Mouse (Mus musculus): Measurements from ENCODE around the gene Mthfs.
"Not testable (repeated sequence)": the region's sequence is repeated elsewhere in the genome, so short reads cannot be mapped to it uniquely, and the experiment has no call there.

Mthfs gene

DNA sequence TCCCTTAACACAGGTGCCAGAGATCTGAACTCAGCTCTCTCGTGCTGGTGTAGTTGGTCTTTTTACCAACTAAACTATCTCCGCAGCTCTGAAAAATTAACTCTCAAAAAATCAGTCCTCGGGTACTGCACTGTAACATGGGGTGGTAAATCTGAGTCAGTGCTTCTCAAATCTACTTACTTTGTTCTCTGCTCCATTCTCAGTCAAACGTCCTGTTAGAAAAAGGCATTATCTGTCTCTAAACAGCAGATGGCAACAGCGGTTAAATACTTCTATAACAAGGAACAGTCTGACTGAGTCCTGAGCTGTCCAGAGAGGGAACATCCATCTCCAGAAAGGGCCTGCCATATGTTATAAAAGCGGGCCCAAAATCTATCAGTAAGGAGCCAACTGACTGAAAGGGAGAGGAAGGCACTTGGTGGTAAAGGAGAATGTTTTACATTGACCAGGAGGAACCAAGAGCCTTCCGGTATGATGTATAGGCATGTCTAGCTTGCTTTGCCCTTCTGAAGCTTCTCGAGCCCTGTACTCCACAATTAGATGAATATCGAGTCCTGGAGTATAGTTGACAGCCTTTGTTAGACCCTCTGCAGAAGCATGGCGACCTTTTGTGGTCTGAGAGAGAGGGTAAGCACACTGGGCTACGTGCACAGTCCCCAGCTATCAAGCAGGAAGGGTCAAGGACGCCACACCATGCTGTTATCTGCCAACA, at the start of gene Mthfs:
Mthfs (plus strand) TSS at position 324 of the 712 bp plus-strand sequence.
- peak; percentile 89 for DNase-seq

DNA sequence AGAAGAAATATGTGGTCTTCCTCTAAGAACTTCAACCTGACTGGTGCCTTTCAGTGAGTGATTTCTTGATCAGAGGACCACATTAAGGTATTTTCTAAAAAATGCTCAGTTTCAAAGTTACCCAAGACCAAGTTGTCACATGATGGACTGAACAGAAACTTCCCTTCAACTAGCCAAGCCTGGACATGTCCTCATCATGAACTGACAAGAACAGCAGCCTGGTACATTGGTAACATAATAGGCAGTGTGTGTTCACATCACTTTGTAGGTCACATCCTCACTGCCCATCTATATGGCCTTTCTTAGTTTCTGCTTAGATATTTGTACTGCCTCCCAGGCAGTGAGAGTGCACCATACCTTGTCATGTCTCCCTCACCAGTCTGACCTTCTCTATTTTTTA, 37.9 kb upstream of the Mthfs start:
- not testable (repeated sequence) for DNase-seq

DNA sequence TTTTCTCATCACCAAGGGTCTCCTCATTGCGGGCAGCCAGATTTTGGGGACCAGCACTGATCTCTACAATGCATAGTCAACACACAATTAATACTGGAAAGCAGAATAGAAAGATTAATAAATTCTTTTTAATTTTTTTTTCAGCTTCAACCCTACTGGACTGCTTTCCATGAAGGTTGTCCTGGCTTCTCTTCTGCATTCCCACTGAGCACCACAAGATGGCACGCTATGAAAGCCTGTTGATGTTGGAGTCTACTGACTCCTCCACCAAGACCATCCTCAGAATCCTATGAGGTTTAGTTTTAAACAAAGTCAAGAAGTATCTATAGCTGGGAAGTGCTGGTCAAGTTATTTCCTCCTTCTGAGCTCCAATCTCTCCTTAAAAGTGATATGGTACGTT, 31.6 kb upstream of the Mthfs start:
- DNase-seq = peak; percentile 94

DNA sequence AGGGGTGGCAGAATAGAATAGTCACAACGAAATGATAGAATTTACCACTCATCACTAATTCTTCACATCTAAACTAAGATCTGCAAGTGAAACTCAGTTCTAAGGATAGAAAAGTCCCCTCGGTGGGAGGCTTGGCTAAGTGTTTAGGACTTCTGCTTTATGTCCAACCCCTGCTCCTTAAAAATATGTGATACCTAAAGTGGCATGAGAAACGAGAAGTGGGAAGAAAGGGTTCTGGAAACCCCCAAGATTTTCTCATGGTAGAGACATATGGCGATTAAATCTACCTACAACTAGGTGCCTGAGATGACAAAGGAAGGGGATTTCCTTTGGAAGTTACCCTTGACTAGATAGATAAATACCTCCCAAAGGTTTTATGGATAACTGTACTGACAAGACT, 31.0 kb upstream of the Mthfs start:
- DNase-seq = not testable (repeated sequence)

DNA sequence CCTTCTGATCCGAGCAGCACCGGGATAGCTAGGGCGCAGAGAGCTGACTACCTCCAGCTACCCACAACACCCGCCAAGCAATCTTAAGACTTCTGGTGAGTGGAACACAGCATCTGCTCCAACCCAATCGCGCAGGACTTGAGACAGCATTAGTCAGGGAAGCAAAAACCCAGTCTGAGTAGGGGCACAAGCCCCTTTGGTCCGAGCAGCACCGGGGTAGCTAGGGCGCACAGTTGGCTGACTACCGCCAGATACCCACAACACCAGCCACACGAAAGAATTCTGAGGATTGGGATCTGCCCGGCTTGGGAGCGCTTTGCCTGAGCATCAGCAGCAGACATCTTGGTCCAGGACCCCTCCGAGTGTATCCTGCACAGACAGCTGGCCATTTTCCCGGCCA, 23.5 kb upstream of the Mthfs start:
- not testable (repeated sequence) for DNase-seq

DNA sequence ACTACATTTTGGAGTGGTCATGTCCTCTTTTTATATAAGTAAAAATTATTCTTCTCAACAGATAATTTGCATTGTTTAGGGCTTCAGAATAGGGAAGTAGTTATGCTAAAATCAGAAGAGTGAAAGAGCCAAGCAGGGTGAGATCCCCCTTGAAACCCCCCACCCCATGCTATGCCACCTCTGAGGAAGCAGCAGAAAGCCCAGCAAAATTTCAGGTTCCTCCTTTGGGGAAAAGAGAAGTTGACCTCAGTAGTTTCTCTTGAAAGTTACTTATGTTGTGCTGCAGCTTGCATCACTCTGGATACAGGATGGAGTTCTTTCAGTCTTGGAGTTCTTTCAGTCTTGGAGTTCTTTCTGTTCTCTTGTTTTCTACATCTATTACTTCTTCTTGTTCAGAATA, 15.0 kb upstream of the Mthfs start:
- DNase-seq = not testable (repeated sequence)

DNA sequence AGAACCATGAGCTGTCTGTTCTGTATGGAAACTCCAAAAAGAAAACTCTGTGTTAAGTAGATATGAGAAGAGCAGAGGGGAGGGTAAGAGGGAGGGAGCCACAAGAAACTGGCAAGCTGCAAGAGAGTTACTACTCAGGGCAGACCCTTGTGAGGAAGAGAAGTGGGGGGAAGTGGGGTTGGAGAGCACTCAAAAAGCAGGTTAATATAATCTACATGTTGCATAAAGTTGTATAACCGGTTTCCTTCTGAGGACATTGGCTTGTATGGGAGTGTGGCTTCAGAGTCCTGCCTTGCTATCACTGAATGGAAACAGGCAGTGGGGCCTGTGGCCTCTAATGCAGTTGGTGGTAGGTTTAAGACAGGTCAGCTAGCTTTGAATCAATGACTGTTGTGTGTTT, 13.0 kb upstream of the Mthfs start:
- DNase-seq = not testable (repeated sequence)

DNA sequence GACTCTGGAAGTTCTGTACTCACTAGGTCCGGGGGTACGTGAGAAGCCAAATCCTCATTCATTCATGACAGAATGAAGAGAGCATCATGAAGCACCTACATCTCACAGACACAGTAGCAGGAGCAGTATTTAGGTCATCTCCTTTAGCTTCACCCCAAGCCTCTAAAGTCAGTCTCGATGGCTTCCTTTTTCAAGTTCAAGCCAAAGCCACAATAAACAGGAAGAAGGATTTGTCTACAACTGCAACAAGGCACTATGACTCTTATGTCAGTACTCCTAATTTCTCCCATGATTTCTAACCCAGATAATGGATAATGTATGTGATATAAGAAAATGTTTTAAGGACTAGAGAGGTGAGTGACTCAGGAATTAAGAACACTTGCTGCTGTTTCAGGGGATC, 12.1 kb upstream of the Mthfs start:
- DNase-seq = not testable (repeated sequence)

DNA sequence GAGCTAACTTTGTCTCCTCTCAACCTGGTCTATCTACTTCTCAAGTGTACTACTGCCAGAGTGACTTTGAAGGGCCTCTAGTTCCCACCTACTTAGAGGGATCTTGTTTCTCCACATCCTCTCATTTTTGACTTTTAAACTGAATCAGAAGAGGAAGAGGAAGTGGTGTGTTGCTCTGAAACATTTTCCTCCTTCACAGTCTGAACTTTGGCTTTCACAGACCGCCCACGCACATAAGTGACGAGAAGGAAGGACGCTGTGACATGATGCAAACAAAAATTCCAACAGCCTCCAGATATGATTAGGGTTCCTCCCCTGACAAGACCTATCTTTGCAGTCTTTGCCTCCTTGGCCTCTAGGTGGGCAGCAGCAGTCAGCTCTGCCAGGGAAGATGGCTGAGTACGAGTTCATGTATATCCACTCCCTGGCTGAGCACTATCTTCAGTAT, 11.5 kb upstream of the Mthfs start, which contains the start of the genes Bcl2a1b and Gm29094:
Bcl2a1b (plus strand) TSS at position 241 of the 448 bp plus-strand sequence.
Gm29094 (plus strand) TSS at position 411 of the 448 bp plus-strand sequence.
- DNase-seq = peak; percentile 95

DNA sequence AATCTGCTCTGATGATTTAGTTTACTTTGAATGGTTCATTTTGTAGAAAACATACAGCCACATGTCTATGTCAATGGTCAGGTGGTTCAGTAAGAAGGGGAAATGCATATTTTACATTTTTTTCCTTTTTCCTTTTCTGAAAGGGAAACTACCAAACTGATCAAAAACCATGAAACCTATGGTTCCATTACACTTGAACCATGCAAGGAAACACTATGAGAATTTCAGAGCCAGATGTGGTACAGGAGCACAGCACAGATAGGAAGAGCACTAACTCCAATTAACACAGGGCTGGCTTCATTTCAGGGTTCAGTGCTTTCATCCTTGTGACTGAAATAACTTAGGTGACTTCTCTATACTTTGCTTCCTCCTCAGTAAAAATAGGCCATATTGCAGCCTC, 8.2 kb upstream of the Mthfs start:
- DNase-seq = not testable (repeated sequence)

DNA sequence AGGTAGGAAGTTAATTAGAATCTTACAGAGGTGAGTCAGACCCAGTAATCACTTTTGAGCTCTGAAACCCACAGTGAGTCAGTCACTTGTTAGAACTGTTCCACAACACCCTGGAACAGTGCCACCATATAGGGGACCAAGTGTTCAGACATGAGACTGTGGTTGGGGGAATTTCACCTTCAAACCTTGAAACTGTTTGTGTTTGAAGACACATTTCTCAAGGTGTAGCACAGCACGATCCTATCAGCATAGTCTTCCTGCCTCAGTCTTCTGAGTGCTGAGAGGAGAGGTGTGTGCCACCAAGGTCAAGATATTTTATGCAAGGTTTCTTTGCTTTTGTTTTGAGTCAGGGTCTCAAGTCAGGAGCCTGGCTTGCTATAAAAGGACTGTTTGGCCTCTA, 1.5 kb upstream of the Mthfs start:
- DNase-seq = not testable (repeated sequence)

DNA sequence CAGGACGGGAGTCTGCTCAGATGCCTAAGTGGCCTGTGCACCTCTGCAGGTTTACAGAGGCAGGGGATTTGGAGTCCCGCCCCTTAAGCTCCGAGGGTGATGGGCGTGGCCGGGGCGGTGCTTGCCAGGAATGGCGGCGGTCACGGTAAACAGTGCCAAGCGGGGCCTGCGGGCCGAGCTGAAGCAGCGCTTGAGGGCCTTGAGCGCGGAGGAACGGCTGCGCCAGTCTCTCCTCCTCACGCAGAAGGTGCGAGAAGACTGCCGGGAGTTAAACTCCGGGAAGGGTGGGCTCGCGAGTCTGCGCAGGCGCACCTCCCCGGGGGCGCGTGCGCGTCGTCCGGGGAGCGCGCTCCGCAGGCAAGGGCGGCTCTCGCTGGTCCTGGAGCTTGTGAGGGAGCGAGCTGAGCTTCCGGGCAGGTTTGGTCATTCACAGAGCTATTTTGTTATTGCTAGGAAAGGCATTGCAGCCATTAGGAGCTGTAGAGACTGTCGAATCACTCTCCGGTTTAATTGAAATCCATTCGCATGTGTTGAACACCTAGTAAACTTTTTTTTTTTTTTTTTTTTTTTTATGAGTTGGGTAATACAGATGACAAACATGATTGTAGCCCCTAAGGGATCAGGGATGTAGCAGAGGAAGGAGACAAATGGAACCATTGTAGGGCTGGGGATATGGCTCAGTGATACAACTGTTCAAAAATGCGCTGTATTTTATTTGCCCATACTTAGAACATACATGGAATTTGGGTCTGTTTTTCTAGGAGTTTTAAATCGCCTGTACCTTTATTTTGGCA, 786 bp downstream of the Mthfs start:
- peak; percentile 100 for DNase-seq

DNA sequence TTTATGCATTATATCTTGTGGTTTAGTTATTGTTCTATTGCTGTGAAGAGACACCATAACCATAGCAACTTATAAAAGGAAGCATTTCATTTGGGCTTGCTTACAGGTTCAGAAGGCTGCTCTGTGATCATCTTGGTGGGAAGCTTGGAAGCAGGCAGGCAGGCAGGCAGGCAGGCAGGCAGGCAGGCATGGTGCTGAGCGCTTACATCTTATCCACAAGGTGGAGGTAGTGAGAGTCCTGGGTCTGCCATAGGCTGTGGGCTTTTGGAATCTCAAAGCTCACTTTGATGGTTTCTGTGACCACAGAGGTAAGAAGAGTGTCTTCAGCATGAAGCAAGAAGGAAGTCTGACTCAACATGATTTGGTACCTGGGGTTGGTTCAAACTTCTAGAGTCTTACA, 2.0 kb downstream of the Mthfs start:
- DNase-seq = peak; percentile 92

DNA sequence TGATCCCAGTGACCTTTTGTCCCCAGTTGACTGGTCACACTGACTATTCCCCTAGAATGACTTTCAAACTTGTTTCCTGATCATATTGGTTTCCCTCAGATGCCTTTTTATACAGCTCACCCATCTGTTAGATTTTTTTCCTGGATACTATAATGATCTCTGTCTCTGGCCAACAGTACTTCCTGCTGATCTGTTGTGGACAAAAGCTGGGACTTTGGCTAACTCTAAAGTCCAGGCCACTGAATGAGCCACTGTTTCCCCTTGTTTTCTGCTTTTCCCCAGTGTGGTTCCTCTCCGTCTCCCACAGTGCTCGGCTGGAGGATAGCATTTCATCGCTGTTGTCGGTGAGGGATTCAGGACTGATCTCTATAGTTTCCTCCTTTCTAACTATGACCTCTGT, 7.7 kb downstream of the Mthfs start:
- DNase-seq = not testable (repeated sequence)

DNA sequence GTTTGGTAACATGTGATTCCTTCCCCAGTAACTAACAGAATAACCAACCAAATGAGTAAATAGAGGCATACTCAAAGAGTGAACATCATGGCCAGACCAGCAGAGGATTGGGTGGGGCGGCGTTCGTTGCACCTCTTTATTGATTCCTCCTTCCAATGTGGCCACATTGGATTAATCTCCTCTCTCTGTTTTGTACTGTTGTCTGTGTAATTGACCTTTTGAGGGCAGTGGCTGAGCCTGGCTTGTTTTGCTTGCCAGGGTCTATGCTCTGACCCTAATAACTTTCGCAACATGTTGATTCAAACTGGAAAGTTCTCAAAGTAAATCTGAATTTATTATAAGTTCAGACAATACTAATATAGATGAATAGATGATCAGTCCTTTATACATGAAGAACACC, 9.2 kb downstream of the Mthfs start:
- not testable (repeated sequence) for DNase-seq

DNA sequence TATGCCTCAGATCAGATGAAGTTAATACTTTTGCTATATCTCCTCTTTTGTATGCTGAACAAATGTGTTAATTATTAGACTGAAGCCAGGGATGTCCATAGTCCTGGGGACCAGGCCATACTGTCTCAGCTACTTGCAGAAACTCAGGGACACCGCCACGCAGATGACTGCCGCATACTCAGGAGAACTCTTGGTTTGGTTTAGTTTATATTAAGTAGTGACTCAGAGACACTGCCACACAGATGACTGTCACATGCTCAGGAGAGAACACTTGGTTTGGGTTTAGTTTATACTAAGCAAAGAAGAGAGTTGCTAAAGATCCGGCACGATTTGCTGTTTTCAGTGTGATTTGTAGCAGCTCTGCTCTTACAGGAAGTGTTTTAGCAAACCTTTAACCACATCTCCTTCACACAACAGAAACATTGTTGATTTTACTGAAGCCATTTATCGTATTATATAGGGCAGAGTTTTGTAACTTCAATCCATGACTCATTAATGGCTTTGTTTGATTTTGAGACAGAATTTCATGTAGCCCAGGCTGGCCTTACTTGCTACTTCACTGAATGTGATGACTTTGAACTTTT, 10.3 kb downstream of the Mthfs start:
- DNase-seq = not testable (repeated sequence)

DNA sequence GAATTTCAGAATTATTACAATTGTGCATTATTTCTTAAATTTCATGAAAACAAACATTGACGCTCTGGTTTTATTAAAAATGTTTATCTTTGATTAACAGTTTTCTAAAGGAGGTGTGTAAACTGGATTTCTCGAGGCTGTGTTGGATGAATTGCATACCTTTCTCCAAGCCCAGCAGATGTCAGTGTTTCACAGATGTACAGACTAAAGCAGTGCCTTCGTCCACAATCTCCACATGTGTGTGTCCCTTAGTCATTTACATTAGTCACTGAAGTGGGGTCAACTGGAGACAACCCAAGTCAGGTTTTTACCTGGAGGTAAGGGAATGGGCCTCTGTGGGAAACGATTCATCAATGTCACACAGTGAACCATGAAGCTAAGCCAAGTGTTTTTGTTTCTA, 15.6 kb downstream of the Mthfs start:
- DNase-seq = no peak

DNA sequence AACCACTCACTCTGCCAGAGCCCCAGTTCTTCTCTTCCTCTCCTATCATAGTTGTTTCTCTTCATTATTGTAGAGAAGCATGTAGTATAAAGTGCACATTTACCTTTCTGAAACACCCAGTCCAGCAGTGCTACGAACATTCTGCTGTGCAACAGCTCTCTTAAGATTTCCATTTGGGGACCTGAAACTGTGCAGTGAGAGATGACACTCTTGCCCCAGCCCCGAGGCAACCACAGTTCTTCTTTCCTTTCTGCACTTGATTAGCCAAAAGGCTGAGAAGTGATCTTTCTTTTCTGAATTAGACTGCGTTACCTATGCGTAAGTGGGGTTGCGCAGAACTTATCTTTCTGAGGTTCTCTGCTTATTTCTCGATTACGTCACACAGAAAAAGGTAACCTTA, 17.6 kb downstream of the Mthfs start:
- peak; percentile 87 for DNase-seq

DNA sequence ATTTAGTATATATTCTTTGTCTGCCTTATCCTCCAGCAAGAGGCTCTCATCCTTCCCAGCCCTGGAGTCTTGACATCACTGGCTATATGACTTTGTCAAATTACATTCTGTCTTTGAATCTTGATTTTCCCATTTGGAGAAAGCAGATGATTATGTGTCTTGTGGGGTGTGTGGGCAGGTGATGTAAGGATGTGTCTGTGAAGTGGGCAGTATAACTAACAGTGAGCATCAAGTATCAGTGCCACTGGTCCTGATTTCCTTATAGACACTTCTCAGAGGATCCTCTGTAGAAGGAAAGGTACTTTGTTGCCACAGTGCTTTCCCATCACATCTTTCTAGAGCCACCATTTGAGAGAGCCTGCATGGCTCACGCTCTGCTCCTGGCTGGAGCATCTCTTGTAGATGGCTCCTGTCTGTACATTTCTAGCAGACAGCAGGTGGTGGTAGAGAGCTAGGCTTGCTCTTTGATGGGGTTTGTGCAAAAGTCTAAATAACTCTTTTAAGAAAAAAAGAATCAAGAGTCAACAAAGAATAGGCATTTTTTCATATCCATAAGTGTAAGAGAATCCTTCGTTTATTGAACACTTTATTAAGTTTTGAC, 20.5 kb downstream of the Mthfs start:
- not testable (repeated sequence) for DNase-seq

DNA sequence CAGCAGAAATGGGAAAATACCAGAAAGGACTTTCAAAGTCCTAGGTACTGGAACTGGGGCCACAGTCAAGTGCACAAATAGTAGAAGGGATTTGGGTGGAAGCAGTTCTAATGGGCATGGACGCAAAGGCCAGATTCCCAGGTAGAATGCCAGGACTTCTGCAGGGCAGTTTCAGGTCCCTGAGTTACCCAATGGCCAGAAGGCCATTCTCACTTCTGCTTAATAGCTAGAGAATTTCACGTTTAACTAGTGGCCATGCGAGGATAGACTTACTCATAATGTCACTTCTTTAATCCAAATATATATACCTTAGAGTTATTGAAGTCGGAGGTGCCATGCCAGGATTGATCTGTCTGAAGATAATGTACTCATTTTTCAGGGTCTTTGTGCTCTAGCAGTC, 26.7 kb downstream of the Mthfs start:
- not testable (repeated sequence) for DNase-seq

DNA sequence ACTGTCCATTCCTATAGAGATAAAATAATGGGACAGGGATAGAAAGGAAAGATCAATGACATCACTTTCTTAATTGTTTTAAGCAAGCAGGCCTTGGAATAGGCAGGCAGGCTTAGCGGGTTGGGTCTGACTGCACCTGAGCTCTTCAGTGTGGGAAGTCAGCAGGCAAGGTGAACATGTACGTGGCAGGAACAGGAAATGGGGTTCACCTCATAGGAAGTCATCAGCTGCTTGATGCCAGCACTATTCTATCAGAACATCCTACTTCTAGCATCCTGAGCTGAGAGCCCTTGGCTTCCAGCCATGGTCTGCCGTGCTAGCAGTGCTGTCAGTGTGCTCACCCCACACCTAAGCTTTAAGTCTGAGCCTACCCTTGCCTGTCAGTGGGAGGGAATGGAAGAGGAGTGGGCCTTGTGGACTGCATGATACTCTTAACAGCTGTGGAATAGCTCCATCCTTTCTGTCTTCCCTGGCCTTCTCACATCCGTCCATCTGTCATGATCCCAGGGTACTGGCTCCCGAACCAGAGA, 28.6 kb downstream of the Mthfs start:
- peak; percentile 79 for DNase-seq

DNA sequence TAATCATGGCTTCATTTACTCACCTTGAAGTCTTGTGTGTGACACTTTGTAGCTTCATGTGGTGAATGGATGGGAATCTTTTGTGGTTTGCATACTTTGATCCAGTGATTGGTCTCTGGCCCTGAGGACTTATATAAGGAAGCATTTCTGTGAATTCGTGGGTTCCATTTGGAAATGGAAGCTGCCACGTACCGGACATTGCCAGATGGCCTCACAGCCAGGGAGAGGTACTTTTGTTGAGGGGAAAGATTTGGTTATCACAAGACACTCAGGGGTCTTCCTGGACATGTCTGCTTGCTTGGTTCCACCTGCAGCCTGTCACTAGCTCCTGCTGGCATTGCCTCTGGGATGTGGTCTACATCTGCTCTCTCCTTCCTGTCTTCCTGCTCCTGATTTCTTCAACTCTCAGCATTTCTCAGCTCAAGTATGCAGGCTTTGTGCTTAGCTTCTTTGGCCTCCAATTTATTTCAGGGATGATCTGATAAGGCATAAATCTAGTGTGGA, 30.1 kb downstream of the Mthfs start:
- DNase-seq = peak; percentile 88

DNA sequence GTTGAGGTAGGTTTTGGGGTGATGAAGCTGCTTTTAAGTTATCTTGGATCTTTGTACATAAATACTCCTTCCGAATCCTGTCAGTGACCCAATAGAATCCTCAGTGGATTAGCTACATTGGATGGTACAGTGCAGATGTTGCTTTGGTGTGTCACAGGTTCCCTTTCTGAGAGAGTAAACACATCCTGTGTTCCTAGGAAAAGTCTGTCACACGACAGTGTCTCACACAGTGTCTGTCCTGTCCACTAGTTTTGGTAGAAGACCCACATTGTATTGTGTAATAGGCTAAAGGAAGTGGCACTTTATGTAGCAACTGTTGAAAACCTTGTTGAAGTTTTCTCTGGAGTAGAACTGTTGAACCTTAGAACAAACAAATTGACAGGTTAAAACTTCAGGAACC, 42.9 kb downstream of the Mthfs start:
- DNase-seq = peak; percentile 59
